Mouse (Mus musculus): Measurements from ENCODE around the gene Wt1. TPM values are rescaled to one million over a fixed set of nuclear protein-coding genes. Genes with fewer than 3 reads are reported as not detected.
A peak's percentile ranks its signal among the peaks of the same experiment; 100 is the strongest.

Gene Wt1
- total RNA-seq, 2 experiments from 2014 or later = not detected

DNA sequence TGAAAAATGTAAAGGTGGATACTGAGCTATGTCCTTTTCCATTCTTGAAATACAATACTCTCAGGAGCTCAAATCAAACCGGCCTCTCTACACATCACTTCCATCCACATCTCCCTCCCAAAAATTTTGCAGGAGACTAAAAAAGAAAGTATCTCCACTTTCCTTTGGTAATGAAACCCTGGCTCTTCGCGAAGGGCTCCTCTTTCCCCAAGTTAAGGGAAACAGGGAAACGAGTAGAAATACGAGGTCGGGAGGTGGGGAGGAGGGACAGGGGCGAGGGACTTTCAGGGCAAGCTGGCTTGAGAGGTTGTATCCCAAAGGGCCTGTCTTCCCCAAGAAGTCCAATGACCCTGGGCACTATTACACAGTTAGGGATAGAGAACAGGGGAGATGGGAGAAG lies 1.9 kb upstream of the Wt1 start:
- ATAC-seq (replicated peaks; ENCODE audit: low FRiP score, poor library complexity, severe bottlenecking) = no peak

DNA sequence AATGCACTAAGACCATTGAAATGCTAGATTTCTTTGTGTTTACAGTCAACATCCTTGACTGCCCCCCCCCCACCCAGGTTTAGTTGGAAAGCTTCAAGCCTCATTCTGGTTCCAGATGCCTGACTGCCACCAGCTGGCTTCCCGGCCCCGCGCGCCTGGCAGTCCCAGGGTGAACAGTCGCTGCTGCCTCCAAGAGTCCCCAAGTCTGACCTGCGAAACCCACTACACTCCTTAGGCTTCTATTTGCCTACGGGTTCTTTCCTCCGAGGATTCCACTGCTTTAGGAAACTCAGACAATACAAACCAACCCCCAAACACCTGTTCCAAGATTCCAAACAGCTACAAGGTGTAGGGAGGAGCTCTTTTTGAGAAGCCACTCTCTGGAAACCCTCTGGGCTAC lies 1.1 kb upstream of the Wt1 start:
- ATAC-seq (replicated peaks; ENCODE audit: low FRiP score, poor library complexity, severe bottlenecking) = no peak

DNA sequence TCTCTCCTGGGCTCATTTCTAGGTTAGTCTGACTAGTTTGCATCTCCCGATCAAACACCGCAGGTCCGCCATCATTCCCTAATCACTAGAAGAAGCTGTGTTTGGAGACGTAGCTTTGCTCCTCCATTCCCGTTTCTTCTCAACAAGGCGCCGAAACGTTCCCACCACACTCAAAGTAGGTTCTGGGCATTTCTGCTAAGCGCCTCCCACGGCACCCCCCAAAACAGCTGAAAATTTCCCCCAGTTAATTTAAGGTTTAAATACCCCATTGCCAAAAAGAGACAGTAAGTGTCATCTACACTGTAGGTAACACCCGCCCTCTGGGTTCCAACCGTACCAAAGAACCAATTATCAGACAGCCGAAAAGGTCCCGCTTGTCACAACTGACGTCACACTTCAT lies 688 bp upstream of the Wt1 start:
- ATAC-seq (replicated peaks; ENCODE audit: low FRiP score, poor library complexity, severe bottlenecking) = no peak

DNA sequence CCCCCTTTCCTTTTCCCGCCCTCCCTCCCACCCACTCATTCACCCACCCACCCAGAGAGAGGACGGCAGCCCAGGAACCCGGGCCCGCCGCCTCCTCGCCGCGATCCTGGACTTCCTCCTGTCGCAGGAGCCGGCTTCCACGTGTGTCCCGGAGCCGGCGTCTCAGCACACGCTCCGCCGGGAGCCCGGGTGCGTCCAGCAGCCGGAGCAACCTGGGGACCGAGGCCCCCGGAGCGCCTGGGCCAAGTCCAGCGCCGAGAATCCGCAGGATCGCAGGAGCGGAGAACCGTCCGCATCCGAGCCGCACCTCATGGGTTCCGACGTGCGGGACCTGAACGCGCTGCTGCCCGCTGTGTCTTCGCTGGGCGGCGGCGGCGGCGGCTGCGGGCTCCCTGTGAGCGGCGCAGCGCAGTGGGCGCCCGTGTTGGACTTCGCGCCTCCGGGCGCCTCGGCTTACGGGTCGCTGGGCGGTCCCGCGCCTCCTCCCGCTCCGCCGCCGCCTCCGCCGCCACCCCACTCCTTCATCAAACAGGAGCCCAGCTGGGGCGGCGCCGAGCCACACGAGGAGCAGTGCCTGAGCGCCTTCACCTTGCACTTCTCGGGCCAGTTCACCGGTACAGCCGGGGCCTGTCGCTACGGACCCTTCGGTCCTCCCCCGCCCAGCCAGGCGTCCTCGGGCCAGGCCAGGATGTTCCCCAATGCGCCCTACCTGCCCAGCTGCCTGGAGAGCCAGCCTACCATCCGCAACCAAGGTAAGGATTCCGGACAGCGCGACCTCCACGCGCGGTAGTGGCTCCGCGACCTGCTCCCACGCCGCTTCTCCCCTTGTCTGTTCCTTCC lies 582 bp downstream of the Wt1 start:
- no peak for ATAC-seq (replicated peaks; ENCODE audit: low FRiP score, poor library complexity, severe bottlenecking)

DNA sequence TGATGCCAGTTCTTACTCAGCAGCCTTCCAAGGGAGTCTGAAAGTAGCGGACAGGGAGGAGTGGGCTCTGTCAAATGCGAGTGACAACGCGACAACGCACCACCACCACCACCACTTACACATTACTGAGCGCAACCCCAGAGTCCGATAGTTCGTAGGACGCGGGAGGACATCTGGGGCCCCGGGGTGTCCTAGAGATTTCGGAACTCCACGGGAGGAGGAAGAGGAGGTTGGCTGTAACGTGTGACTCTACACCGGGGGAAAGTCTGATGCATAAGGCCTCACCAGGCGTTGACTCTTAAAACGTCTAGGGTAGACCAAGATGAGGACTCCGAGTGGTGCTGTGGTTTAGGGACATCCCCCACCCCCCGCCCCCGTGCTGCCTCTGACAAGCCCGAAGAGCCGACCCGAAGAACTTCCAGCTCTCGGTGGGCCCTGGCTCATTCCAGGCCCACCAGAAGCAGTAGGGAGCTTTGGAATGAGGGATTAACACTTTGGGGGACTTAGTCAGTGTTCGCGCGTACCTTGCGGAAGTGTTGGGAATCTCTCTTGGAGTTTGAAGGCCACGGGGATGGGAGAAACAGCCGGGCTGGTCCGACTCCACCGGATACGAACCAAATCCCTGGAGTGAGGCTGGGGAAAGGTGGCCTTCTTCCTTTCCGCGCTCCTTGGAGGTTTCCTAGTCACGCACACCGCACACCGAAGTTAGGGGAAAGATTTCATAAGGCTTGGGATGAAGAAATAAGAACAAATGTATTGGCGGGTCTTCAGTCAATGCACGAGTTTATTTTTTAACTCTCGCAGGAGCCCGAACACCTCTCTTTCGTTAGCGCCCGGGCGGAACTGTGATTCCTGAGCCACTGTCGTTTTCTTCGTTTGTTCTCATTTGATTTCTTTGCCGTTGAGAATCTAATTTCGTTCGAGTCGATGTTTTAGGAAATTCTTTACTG lies 1.5 kb downstream of the Wt1 start:
- ATAC-seq (replicated peaks; ENCODE audit: low FRiP score, poor library complexity, severe bottlenecking) = no peak

DNA sequence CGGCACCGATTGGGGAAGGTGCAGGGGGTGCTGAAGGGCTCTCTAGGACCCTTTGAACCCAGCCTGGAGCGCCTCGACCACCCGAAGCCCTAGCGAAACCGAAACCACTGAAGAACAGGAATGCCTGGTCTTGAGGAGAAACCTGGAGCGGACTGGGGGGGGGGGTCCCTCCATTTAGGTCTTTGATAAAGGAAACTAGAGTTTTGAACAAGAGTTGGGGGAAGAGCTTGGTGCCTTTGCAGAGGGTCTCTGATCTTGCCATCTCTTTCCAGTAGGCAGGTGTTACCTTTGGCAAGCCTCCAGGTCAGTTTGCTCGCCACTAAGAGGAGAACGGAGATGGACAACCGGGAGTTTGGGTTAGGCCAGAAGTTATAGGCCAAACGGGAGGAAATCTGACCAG lies 2.2 kb downstream of the Wt1 start:
- no peak for ATAC-seq (replicated peaks; ENCODE audit: low FRiP score, poor library complexity, severe bottlenecking)

DNA sequence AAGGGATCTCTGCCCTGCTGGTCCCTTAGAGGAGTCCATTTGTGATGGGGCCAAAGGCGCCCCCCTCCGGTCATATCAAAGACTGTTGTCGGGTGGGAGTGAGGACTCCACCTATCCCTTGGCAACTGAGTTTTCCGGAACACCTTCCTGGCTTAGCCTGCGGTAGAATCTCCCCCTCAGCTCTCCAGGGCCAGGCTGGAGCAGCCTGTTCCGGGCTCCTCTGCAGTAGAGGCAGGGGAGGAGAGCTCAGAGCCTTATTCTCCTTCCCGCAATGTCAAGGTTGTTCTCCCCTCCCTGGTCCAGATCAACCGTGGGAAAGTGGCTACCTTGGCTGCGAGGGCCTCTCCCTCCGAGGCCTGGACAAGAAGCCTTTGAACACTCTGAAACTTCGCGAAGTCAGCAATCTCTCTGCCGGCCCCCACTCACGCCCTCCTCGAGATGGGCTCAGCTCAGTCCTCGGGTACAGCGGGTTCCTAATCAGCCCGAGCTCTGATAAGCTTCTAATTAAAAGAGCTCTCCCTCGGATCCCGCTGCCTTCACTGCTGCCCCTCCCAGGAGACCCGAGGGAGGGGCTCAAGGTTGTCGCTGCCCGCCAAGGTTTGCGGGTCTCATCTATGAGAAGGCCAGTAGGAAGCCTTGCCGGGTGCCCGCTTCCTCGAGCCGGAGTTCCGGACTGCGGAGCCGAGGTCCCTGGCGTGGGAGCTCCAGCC lies 4.2 kb downstream of the Wt1 start:
- ATAC-seq (replicated peaks; ENCODE audit: low FRiP score, poor library complexity, severe bottlenecking) = no peak

DNA sequence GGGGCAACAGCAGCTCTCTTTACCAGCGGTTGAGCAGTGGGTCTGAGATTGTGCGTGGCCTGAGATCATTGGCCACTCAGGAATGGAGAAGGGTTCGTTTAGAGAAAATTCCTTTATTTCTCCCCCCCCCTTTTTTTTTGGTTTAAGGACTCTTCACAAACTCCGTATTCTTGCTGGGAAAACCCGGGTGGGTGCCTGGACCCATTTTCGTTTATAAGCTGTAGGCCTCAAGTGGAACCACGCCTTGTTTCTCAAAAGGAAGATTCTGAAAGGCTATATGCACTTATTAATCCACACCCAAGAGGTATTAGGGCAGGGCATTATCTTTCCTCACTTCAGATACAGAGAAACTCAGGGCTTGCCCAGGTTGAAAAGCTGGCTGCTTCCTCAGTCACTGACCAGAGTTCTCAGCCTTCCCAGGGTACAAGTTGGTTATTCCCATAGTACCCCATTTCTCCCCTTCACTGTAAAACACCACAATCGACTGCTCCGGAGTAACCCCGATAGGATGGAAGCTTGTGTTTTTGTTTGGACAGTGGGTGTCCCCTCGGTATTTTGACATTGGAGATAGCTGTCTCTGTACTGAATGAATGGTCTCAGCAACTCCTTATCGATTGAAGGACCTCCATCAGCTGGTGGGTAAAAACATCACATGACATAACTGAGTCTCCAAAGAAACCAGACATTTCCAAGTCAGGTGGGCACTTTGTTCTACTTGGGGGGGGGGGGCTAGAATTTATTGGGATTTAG lies 4.9 kb downstream of the Wt1 start:
- ATAC-seq (replicated peaks; ENCODE audit: low FRiP score, poor library complexity, severe bottlenecking) = no peak

DNA sequence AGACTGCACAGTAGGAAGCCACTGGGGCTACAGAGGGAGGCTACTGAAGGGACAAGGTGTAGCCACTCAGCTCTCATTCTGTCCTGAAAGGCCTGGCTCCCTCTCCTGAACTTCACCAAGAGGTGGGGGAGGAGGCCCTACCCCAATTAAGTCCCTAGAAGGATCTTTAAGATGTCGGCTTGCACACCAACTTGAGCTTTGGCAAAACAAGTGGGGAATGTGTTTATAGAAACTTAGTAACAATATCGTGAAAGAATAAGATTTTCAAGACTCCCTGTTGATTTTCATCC lies 5.4 kb downstream of the Wt1 start:
- ATAC-seq (replicated peaks; ENCODE audit: low FRiP score, poor library complexity, severe bottlenecking) = no peak

DNA sequence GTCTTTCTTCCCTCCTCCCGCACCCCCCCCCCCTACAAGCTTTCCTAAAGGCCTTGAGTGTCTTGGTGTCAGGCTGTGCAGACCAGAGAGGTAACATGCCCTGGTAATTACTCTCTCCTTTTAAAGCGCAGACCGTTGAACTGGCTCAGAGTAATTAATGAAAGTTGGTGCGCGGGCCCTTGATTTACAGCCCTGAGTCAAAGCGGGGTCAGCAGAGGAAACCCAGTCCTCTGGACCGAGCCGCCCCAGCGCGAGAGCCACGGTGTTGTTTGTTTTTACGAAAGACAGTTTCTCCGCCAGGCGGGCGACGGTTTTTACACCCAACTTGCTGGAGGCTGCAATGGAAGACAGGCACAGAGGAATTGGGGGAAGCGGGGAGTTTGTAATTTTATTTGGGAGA lies 6.0 kb downstream of the Wt1 start:
- ATAC-seq (replicated peaks; ENCODE audit: low FRiP score, poor library complexity, severe bottlenecking) = no peak

DNA sequence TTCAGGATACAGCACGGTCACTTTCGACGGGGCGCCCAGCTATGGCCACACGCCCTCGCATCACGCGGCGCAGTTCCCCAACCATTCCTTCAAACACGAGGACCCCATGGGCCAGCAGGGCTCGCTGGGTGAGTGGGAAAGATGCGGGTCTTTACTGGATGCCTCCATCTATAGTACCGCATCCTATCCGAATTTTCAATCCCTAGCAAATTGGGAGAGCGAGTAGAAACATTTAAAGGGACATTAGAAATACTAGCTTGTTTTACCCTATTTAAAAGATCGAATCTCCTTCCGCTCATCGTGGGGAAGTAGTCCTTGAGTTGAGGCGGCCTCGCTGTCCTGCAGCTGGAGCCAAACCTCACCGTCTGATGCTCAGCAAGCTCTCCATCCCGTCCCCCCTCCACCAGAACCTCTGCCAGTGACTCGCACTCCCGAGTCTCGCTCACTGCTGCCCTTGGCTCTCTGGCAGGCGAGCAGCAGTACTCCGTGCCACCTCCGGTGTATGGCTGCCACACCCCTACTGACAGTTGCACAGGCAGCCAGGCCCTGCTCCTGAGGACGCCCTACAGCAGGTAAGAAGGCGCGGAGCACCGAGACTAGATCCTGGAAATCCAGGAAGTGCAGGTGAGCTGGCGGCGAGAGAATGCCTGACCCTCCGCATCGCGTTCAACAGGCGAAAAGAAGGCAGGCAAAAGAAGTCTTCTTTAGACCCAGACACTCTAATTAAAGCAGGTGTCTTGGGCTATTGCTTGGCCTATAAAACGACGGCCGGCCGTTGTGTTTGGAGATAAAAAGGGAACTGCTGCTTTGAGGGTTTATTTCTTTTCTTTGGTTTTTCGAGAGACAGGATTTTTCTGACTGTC lies 6.8 kb downstream of the Wt1 start:
- 0 out of 2 replicates have a peak, but pooled peaks have one; percentile 27 for ATAC-seq (replicated peaks; ENCODE audit: low FRiP score, poor library complexity, severe bottlenecking)

DNA sequence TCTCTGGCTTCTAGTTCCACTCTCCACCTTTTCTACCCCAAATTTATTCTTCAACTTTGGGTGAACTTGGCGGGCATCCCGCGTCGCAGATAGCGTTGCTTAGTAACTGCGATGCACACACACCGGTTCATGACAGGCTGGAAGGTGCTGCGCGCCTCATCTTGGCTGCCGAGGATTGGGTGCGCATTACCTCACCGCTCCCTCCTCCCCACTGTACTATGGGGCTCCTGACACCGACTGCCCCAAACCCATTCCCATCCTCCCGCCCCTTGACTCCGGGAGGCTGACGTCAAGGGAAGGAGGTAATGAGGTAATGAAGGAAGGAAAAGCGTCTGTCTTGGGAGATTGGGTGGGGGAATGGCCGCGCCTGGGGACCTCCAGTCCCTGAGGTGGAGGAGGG lies 8.0 kb downstream of the Wt1 start:
- no peak for ATAC-seq (replicated peaks; ENCODE audit: low FRiP score, poor library complexity, severe bottlenecking)

DNA sequence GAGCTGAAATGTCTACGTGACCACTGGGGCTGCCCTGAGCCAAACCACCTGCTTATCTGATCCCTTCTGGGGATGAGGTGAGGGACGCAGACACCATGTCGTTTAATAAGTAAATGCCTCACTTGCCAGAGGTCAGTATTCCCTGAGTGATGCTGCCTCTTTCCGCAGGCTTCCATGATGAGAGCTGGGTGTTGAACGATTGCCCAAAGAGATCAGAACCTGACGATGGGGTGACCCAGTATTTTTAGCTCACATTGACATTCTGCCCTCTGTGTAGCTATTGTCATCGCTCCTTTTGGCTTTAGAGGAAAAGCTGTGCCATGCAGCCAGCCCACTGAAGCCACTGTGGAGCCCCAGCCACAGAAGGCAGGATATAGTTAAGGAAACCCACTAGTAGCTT lies 13.1 kb downstream of the Wt1 start:
- no peak for ATAC-seq (replicated peaks; ENCODE audit: low FRiP score, poor library complexity, severe bottlenecking)

DNA sequence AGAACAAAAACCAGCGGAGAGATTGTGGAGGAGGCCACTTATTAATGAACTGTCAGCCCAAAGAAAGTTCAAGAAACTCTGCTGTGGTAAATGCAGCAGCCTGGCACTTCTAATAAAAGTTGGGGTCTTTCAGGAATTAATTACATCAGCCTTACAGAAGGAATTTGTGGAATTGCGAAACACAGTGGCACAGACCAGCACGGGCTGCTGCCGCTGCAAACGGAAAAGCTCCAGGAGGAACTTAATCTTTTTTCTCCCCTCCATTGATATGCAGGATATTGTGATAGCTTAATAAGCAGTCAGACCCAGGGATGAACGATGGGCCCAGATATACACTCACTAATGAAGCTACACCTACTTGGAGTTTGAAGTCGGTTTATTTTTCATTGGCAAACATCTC lies 15.0 kb downstream of the Wt1 start:
- ATAC-seq (replicated peaks; ENCODE audit: low FRiP score, poor library complexity, severe bottlenecking) = no peak

DNA sequence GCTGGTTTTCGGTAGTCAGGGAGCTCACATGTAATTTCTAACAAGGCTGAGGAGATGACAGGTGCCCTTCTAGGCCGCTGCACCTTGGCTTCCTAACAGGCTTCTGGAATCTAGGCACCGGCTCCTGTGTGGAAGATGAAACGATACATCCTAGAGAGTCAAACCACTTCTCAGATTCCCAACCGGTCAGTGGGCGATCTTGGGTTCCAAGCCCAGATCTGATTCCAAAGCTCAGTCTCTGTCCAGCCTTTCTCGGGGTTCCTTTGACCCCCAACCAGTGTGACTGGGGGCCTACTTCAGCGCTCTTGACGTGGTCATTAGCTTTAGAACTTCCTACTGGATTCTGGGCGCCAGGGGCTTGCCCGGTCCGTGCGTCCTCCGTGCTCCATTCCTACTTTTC lies 17.4 kb downstream of the Wt1 start:
- no peak for ATAC-seq (replicated peaks; ENCODE audit: low FRiP score, poor library complexity, severe bottlenecking)

DNA sequence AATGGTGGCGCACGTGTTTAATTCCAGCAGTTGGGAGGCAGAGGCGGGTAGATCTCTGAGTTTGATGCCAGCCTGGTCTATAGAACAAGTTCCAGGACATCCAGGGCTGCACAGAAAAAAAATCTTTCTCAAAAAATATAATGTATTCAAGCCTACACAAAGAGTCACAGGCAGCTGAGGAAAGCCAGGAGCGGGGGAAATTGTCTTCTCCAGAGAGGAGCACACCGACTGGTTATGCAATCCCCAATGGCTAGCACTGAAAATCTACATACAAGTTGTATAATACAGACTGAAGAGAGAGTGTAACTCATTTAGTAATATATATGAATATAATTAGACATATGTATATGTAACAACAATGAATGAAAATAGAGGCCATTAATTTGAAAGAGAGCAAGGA lies 25.2 kb downstream of the Wt1 start:
- ATAC-seq (replicated peaks; ENCODE audit: low FRiP score, poor library complexity, severe bottlenecking) = no peak

DNA sequence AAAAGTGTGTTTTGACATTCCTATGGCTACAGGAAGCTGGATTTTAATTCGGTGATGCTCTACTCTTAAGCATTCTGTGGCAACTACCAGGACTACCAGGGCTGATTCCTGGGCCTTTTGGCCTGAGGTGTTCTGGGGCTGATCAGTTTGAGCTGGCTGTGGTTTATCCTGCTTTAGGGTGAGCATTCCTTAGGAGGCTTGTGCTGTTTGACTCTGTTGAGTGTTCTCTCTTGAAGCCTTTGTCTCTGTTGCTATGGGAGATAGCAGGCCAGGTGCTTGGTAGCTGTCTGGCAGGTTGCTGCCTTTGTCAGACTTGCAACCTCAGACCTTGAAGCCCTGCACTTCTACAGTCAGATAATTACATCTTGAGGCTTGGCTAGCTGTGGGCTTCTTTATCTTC lies 26.7 kb downstream of the Wt1 start:
- ATAC-seq (replicated peaks; ENCODE audit: low FRiP score, poor library complexity, severe bottlenecking) = no peak

DNA sequence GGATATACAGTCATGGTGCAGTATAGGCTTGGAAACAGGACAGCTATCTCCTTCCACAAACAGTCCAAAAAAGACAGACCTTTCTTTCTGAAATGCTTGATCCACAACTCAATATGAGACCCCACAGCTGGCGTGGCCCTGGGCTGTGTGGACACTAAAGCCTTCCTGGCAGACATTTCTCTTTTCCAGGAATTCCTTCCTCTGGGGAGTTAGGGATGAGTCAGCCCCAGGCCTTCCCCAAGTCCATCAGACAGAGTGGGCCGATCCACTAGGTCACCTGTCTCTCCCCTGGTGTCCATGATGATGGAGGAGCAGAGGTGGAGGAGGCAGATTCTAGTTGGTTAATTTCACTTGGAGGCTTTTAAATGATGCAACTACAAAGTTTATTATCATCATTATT lies 34.6 kb downstream of the Wt1 start:
- ATAC-seq (replicated peaks; ENCODE audit: low FRiP score, poor library complexity, severe bottlenecking) = no peak

DNA sequence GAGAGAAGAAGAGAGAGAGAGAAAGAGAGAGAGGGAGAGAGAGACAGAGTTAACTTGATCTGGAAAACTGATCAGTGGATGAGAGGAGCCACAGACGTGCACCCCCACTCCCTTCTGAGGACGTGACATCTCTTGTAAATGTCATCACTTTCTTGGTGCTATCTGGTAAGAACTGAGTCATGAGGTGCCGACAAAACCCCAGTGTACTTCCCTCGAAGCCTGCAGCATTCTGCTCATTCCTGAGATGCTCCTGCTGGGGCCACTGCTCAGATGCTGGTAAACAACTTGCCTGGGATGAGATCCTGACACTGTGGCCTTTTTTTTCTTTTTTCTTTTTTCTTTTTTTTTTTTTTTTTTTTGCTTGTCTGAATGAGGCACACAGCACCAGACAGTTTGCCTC lies 36.4 kb downstream of the Wt1 start:
- ATAC-seq (replicated peaks; ENCODE audit: low FRiP score, poor library complexity, severe bottlenecking) = no peak
